Mouse (Mus musculus): ENCODE measurements around the gene Ptprt.

DNA sequence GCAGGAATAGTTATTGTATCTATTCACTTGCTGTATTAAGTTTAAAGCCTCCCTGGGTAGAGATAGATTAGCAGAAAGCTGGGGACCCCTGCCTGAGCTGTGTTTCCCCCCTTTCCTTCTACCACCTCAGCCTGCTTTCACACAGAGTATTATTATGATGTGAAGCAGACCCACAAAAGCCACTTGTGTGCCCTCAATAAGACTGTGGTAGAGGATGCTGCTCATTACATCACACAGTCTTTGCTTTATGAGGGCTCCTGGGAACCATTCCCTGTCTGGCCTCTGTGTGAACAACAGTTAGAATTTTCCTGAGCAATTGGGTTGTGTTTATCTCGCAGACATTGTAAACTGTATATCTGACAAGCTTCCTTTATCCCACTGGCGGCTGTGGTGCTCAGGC lies 409.7 kb downstream of the Ptprt start:
- TF ChIP-seq POLR2A (IDR thresholded peaks at IDR 0.05; ENCODE audit: extremely low read depth, insufficient read depth, low read length) (no peak), CTCF (IDR thresholded peaks at IDR 0.05; ENCODE audit: low read depth, low read length) (no peak)
